Mouse (Mus musculus): ENCODE results near the gene Ppfibp2.

The Ppfibp2 gene

DNA sequence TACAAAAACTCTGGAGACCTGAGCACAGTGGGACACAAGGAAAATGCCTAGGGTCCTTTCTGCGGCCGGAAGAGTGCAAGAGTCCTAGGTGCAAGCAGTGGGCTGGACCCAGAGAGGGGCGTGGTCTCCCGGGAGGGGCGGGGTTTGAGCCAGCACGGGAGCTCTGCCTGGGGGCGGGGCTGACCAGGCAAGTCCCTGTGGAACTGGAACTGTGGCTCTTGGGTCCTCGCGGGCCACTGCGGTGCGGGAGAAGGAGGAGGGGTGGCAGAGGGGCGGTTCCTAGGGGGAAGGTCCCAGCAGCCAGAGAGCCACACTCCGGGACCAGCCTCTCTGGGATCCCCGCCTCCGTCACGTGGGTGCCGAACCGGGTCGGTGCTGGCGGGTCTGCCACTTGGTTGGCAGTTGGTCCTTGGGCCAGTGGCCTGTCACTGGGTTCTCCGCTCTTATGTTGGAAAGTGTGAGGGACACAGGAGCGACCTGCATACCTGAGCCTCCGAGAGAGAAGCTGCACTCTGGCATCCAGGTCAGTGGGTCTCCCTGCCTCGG lies at the start of gene Ppfibp2:
Gene Ppfibp2 (plus strand): TSS at position 351 of the 546 bp plus-strand sequence.
- peak; percentile 61 to 73 for DNase-seq (ENCODE audit: low spot score in 2 of 2)

DNA sequence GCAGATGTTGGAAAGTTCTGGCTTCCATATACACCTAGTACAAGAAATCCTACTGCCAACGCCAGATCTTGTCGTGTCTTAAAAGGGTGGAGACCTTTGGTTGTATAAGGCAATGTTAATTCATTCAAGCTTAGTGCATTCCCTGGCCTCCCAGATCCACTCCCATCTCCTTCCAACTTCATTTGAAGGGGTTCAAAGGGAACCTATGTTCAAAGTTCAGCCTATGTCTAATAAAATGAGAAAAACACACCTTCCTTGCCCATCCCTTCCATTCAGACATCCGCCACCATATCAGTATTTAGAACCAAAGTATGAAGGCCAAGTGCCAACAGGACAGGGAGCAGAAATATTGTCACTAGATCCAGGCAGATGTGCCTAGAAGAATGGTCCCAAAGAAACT lies 47.1 kb upstream of the Ppfibp2 start:
- no peak for DNase-seq (ENCODE audit: low spot score in 2 of 2)

DNA sequence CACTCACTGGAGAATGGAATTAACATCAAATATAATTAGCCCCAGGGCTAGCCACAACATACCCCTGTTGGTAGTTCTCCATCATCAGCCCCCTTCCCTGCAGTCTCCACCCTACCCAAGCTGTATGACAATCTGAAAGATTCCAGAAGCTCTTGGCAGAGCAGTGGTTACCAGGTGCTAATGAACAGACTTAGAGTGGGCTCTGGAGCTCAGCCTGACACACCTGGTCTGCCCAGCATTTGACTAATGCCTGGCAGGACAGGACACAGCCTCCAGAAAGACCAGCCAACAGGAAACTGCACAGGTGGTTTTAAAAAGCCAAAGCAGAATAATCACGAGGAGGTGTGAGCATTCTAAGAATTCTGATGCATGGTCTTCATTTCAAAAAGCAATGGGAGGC lies 41.5 kb upstream of the Ppfibp2 start:
- no peak for DNase-seq (ENCODE audit: low spot score in 2 of 2)

DNA sequence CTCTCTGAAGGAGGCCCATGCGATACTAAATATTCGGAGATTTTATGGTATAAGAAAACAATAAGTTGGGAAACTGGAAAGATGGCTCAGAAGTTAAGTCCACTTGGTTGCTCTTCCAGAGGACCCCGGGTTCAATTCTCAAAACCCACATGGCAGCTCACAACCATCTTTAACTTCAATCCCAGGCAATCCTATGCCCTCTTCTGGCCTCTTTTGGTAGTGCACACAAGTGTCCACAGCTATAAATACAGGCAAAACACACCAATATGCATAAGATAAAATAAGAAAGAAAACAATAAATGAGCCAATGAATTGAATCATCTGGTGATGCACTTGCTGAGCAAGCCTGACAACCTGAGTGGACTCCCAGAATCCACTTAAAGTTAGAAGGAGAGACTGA lies 39.1 kb upstream of the Ppfibp2 start:
- DNase-seq (ENCODE audit: low spot score in 2 of 2) = no peak

DNA sequence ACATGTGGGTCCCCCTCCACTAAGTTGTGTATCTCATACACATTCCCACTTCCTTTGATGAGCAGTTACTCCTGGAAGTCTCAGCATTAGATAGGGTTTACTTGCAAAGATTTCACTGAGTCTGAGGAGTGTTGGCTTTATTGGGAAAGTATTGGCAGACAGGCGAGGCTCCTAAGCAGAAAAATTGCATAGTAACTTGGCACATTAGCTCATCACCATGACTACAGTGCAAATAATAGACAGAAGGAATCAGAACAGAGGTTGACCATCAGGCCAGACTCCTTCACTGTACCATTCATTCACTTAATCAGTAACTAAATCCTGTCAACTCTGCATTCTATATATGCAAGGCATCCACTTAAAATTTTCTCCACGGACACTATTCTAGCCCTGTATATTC lies 34.3 kb upstream of the Ppfibp2 start:
- DNase-seq (ENCODE audit: low spot score in 2 of 2) = no peak

DNA sequence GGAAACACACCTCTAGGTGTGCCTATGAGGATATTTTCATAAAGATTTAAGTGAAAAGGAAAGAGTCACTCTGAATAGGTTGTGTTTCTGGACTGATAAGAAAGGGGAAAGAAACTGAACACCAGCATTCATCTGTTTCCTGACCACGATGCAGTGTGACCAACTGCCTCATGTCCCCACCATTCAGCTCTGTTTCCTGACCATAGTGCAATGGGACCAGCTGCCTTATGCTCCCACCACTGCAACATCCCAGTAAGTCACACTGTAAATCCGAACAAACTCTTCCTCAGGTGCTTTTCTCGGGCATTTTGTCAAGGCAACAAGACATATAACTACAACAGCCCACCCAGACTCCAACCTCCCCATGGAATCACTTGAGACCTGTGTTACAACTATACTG lies 33.4 kb upstream of the Ppfibp2 start:
- no peak for DNase-seq (ENCODE audit: low spot score in 2 of 2)

DNA sequence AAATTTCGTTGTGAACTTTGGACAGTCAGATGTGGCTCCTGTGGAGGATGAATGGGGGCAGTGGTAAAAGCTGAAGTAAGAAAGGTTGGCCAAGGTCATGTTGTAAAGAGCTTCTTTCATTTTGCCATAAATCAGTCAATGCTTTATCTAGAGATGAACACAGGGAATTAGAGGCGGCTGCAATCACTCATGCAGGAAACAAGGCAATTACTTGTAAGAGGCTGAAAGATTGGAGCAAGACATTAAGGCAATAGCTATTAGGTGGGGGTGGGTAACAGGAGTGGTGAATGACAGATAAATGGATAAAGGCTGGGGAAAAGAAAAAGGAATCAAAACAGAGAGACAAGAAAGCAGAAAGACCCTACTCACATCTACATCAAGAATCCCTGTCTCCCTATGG lies 31.3 kb upstream of the Ppfibp2 start:
- no peak for DNase-seq (ENCODE audit: low spot score in 2 of 2)

DNA sequence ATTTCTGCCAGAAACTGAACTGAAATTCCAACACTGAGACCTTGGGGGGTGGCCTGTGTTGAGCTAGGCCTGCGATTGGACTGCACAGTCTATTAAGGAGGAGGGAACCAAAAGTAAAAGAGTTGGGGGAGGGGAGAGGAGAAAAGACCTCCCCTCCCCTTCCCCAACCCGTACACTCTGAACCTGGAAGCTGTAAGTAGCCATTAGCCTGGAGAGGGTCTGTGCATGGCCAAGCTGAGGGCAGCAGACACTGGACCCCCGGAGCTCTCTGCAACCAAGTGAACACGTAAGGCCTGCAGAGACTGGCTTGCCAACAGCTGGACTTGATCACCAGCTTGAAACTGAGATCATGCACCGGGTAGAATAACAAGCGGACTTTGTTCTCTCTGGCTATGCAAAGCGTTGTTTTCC lies 27.7 kb upstream of the Ppfibp2 start, which contains the start of gene Olfml1:
Gene Olfml1 (plus strand): TSS at position 186 of the 411 bp plus-strand sequence.
- DNase-seq (ENCODE audit: low spot score in 2 of 2) = peak in 1 of 2 experiments; percentile 5

DNA sequence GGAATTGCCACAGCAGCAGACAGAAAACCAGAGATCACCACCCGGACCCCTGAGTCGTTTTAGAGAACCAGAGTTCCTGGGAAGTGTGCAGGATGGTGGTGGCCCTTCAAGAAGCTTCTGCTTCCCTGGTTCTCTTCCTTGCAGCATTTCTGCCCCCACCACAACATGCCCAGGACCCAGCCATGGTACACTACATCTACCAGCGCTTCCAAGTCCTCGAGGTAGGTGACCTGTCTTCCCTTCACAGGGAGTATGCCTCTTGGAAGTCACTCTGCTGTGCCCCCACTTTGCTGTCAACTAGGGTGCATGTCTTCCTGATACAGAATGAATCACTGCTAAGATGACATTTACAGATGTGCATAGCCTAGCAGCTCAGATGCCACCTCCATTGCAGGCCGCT lies 27.3 kb upstream of the Ppfibp2 start:
- no peak for DNase-seq (ENCODE audit: low spot score in 2 of 2)

DNA sequence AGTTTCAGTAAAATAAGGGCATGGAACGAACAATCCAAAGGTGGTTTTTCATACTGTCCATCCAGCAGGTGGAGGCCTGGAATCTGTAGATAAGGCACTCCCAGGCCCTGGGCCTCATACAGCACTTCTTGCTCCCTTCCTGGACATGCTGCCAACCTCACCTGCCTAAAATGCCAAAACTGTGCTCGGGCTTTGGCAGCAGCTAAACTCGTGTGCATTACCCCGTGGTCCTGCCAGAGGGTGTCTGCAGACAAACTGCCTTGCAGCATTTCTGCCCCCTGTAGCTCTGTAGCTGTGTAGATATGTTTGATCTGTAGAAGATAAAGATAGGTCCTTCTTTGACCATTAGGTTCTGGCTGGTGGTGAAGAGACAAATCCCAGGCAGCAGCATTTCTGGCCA lies 26.0 kb upstream of the Ppfibp2 start:
- DNase-seq (ENCODE audit: low spot score in 2 of 2) = no peak

DNA sequence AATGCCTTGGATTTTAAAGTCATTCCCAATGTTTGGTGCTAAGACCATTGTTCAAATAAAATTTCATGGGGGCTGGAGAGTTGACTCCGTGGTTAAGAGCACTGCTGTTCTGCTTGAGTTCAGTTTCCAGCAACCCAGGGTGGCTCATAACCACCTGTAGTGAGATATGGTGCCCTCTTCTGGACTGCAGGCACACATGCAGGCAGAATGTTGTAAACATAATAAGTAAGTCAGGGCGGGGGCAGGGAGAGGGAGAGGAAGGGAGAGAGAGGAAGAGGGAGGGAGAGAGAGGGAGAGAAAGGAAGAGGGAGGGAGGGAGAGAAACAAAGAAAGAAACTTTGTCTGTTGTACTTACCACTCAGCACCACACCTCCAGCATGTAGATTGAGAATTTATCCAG lies 21.2 kb upstream of the Ppfibp2 start:
- no peak for DNase-seq (ENCODE audit: low spot score in 2 of 2)

DNA sequence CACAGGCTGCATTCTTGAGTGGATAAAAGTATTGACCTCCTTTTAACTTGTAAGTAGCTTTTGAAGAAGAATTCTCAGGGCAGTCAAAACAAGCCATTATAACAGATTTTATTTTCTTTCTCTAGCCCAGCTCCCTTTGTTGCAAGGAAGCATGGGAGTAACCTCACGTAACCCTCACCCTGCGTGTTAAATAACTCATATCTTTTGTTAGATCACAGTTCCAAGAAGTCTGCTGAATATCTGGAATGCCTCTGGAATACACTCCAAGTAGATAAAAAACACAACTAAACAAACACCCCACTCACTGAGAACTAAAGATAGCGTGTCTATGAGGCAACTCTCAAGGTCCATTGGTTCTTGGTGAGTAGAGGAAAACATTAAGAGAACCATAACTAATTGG lies 20.7 kb upstream of the Ppfibp2 start:
- DNase-seq (ENCODE audit: low spot score in 2 of 2) = no peak

DNA sequence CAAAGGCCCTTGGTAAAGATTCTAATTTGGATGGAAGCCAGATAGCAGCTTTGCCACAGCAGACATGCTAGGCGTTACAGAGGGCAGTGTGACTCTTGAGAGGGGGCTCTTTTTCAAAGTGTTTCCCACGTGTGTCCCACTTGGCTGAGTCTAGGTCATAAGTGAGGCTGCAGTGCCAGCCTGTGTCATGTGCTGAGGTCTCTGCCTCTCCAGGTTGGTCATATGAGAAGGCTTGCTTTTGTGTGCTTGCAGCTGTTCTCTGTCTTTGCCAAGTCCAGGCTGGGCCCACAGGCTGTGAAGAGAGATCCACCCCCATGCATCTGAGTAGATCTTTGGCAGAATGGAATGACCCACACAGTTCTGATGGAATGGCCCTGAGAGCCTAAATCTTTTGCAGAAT lies 2.4 kb upstream of the Ppfibp2 start:
- DNase-seq (ENCODE audit: low spot score in 2 of 2) = no peak

DNA sequence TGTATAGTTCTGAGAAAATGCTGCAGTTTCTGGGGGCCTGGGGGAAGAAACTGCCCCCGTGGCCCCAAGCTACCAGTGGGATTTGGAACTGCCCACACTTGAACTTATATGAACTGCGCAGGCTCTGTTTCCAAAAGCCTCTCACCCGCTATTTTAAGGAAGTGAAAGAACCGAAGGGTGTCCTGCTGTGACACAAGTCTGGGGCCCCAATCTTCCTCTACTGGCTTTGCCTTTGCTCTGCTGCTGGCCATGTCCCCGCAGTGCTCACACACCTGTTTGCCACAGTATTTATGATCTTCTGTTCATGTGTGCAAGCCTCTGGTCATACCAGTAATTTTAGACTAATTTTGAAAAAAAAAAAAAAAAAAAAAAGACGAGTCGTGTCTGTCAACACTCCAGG lies 1.1 kb upstream of the Ppfibp2 start:
- no peak for DNase-seq (ENCODE audit: low spot score in 2 of 2)

DNA sequence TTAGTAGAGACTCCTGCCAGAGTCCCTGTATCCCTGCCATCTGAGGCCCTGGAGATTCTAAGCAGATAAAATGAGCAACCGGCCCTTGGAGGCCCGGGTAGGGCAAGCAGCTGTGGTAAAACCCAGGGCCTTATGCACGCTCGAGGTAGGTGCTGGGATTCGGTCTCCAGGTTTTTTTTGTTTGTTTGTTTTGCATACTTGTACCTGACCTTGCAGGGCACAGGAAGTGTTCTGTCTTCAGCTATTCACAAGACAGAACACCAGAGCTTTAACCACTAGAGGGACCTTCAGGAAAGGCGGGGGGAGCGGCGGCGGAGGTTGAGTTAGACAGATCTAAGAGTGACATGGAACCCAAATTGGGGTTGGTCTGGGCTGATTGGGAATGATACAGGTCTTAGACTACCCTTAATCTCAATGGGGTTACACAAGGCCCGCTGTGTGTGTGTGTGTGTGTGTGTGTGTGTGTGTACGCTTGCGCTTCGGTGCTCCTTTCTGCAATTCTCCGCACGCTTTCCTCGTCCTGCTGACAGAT lies 616 bp upstream of the Ppfibp2 start:
- DNase-seq (ENCODE audit: low spot score in 2 of 2) = peak; percentile 18 to 19

DNA sequence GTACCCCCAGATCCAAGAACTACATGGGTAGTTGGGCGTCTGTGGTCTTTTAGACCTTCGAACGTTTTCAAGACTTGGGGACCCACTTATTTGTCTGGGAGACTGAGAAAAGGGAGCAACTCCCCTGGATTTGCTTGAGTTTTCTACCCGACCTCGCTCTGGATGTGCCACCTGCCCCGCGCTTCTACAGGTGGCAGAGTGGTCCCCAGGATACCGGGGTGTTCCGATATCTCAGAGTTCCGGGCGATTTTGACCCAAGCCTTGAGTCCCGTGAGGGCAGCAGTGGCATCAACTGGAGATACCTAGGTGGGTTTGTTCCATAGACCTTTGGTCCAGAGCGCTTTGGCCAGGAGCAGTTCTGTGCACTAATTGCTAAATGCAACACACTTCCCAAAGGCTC lies 419 bp downstream of the Ppfibp2 start:
- DNase-seq (ENCODE audit: low spot score in 2 of 2) = no peak

DNA sequence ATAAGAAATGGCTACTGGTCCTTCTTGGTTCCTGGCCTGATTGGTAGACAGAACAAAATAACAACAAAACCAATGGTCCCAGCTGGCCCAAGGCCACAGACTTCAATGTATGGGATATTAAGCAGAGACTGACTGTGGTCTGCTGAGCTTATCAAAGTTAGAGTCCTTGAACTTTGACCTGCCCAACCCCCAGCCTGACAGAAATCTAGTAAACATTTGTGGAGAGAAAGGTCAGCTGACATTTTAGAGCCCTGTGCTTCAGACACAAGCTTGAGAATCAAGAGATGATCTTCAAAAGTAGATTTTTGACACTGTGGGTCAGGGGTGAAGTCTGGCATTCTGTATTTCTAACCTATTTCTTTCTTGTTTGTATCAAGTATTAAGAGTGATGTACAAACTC lies 1.7 kb downstream of the Ppfibp2 start:
- DNase-seq (ENCODE audit: low spot score in 2 of 2) = no peak

DNA sequence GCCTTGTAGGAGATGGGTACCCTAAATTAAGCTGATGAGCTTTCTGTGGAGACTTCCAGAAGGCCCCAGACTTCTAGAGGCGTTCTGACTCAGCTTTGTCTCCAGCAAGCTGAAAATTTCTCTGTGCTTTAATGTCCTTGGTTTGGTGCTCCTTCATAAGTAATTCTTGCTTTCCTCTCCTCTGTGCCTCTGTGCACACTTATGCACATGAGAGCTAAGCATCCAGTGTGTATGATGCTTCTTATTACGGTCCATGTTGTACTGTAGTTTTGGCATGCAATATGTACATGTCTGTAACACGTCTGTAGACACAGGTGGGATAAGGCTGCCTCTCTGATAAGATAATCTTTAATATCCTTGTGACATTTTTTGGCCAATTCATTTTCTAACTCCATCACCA lies 2.9 kb downstream of the Ppfibp2 start:
- no peak for DNase-seq (ENCODE audit: low spot score in 2 of 2)

DNA sequence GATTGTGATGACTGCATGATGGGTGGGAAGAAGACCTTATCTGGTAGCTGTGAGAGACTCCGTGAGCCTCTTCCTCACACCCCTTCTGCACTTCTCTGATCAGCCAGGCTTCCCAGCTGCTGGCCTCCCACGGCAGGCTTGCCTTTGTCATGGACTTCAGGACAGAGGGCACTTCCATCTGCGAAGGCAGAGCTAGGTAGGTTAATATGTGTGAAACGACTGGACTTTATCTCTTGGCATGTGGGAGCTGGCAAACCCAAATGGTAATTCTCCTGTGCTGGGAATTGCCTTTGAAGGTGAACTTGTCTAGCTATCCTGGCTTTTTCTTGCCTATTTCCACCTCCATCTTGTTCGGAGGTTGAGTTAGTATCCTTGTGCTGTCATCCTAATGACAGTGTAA lies 5.6 kb downstream of the Ppfibp2 start:
- no peak for DNase-seq (ENCODE audit: low spot score in 2 of 2)

DNA sequence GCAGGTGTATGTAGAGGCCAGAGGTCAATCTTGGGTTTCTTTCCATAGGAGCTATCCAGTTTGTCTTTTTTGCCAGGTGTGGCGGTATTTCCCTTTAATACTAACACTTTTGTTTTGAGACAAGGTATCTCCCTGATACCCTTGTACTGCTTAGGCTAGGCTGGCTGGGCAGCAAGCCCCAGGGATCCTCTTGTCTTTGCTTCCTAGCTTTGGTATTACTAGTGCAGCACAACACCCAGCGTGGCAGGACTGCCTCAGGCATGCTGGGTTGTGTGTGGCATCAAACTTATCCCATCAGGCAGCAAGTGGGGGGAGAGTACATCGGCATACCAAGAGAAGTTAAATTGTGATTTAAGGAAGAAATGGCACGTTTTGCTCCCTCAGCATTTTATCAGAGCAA lies 7.5 kb downstream of the Ppfibp2 start:
- DNase-seq (ENCODE audit: low spot score in 2 of 2) = no peak

DNA sequence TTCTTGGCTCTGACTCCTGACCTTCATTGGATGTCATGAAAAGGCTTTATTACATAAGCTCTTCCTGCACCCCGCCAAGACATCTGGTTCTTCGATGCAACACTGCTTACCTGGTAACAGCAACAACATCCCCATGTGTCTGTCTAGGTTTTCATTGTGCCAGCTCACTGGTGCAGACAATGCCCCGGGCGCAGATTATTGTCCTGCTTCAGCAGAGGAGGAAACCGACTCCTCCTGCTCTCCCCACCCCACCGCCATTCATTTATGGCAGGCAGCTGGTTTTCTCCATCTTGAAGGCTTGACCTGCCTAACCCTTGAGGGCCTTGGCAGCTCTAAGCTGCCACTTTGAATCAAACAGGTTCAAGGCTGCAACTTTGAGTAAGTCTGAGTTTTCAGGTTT lies 7.9 kb downstream of the Ppfibp2 start:
- no peak for DNase-seq (ENCODE audit: low spot score in 2 of 2)

DNA sequence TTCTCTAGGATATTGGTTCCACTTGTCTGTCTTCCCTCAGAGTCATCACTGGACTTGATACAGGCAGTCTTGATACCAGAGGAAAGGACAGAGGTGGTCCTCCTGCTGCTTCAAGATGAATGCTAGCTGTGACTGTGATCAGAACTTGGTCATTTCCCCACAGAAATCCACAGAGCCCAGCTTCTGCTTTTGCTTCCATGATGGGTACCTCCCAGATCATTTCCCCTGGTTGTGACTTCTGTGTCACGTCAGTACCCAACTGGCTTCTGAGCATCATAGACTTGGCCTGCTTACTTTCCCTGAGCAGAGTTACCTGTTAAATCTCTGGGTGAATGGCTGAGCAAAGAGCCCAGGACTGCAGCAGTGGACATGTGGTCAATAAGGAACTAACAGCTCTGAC lies 12.8 kb downstream of the Ppfibp2 start:
- no peak for DNase-seq (ENCODE audit: low spot score in 2 of 2)

DNA sequence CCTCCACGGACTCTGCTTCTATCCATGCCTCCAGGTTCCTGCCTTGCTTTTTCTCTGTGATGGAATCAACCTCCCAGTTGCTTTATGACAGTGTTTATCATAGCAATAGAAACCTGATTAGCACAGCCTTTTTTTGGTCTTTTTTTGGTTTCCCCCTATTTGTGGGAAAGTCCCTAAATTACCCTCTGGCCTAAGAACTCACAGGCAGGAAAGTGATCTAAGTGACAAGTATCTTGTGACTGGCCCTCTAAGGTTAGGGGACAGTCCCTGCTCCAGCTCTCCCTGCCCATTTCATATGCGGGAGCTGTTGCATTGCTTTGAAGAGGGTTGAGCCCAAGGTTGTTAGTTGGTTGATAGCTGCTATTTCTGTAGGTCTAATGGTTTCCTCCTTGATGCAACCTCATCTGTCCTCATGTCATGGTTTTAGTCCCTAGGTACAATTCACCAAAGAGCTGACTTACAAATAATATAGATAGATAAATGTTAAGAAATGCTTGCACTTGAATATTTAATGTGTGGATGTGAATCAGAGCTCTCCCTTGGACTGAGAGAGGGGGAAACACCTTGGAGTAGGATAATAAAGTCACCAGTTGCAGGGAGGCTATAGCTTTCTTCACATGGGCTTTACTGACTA lies 14.7 kb downstream of the Ppfibp2 start:
- no peak for DNase-seq (ENCODE audit: low spot score in 2 of 2)

DNA sequence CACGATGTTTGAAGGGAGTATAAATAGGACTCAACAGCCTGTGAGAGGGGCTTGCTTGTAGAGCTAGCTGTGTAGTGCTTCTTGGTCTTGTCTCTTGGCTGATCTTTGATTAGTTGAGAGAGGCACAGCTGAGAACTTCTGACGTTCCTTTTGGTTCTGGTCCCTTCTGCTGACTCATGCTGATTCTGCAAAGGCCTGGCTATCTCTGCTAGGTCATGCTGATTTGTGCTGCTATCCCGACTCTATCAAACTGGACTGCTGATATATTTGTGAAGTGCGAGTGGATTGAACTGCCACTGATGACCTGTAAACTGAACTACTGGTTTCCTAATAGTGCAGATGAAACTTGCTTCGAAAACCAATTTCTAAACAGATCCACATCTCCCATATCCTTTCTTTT lies 15.9 kb downstream of the Ppfibp2 start:
- no peak for DNase-seq (ENCODE audit: low spot score in 2 of 2)

Data from frontal cortex, postnatal 25 days (tissue).